Mouse (Mus musculus): ENCODE measurements around the gene Mib2.
"Not testable (repeated sequence)": the region's sequence is repeated elsewhere in the genome, so short reads cannot be mapped to it uniquely, and the experiment has no call there.

Mib2 gene

DNA sequence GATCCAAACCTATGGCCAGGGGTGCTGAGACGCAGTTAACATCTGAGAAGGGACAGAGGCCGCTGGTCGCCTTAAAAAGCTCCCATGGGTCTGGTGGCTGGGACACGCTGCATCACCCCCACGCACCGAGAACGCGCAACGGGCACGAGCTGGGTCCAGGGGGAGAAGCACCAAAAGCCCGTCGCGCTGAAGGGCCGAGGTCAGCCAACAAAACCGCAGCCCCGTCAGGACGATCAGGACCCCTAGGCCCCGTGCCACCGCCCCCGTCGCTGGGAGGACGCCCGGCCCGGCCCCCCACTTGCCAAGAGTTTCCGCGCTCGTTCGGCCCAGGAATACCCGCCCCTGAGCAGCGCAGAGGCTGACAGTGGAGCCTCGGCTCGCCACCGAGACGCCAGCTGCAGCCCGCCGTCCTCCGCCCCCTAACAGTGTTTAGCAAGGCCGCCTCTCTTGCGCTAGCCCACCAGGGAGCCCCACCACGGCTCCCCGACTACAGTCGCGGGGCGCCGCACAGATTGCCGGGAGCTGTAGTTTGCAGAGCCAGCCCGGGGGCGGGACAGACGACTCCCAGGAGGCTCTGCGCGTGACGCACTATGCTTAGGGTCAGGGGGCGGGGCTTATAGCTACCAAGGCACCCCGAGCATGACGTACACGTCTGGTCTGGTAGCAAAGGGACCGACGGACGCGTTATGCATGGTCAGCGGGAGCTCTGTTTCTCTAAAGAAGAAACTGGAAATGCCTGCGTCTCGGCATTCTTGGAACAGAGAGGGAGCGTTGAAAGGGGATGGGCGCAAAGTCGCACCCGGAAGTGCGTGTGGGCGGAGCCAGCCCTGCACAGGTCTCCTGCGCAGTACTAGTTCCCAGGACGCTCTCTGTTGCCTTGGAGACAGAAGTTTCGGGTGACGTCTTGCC lies at the start of gene Mib2:
TSS of gene Mib2 (minus strand) at position 510 of the 909 bp plus-strand sequence.
- peak; percentile 96 for DNase-seq (ENCODE audit: low spot score)

DNA sequence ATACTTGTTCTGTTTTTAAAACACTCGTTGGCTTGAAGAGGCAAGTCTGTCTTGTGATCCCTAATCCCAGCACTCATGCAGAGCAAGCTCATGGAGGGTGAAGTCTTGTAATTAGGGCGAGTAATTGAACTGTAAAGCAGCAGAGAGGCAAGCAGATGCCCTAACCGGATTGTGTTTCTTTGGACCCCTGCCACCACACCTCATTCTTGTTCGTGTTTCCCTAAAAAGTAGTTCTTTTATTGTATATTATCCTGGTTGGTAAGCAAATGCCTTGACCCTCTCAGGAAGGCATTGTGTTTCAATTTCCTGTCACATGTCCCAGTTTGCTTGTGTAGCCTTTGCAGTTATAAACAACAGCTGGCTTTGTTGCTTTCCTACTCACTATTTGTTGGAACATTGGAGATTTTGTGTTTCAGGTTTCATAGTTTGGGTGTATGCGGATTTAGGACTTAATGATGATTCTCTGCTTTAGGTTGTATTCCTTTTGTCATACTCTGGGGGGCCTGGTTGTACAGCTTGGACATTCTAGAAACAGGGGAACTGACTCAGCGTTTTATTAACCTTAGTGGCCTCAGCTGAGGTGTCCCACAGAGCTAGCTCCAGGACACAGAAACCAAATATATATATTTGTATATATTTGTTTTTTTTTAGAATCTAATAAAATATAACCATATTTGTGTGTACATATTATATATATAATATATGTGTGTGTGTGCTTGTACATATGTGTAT lies 41.7 kb upstream of the Mib2 start:
- DNase-seq (ENCODE audit: low spot score) = no peak

DNA sequence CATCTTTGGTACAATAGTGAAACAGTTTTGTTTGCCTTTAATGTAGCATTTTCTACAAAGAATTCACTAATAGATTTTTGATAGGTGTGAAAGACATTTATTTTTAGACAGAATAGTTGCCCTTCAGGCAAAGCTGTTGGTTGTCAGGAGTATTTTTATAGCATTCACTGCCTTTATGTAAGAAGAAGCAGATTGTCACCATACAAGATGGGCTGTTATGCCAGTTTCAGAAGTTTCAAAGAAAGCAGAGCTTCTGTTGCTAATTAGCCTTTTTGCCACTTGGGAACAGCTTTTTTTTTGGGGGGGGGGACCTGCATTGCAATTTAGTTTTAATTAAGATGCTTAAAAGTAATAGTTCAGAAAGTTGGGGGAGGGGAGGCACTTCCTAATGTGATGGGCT lies 40.0 kb upstream of the Mib2 start:
- DNase-seq (ENCODE audit: low spot score) = no peak

DNA sequence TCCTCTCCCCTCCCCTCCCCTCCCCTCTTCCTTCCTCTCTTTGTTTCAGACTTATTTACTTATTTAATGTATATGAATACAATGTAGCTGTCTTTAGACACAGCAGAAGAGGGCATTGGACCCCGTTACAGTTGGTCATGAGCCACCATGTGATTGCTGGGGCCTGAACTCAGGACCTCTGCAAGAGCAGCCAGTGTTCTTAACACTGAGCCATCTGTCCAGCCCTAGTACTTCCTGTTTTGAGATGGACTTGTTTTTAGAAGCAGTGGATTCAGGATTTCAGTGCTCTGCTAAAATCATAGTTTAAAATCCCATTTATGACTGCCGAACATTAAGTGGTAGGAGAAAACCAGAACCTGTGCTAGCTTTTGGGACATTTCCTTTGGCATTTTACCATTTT lies 39.6 kb upstream of the Mib2 start:
- DNase-seq (ENCODE audit: low spot score) = no peak

DNA sequence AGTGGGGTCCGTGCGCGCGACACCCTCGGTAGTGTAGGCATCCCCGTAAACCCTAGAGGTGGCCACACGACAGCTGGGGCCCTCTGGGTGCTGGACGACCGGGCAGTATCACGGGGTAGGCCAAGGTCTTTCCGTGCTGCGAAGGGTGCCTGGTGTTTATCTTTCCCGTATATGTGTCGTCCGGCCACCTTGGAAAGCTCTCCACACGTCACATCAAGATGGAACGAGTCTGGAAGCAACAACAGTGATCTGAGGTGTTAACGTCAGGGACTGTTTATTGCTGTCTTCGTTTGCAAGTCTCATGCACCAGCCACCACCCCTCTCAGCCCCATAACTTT lies 36.6 kb upstream of the Mib2 start:
- no peak for DNase-seq (ENCODE audit: low spot score)

DNA sequence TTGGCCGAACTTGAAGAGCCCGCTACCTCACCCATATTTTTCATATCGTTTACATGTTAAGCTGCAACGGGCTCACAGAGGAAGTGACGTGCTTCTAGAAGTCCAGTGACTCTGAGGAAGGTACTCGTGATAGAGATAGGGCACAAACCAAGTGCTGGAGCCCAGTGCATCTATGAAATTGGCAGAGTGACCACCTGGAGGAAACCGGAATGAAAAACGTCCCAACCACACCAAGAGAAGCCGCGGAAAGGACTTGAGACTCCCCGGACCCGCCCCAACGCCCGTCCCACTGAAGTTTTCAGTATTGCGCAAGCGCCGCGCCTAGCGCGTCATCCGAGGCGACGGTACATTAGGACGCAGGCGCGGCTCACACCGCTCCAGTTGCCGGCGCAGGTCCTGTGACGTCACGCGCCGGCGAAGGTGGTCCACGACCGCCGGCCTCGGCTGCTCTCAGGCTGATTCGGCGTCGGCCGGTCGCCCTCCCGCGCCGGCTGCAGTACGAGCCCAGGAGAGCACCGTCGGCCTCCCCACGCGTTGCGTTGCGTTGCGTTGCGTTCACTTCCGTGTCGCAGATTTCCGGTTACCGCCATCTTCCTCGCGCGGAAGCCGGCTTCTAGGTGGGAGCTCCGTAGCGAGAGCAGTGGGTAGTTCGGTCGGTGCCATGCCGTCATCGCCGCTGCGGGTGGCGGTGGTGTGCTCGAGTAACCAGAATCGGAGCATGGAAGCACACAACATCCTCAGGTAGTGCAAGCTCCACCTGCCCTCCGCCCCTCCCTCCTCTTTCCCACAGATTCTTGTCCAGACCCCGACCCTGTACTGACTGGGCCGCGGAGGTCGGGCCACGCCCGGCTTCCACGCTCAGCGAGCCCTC lies 36.0 kb upstream of the Mib2 start, which contains the start of gene Ssu72:
TSS of gene Ssu72 (plus strand) at position 80 of the 871 bp plus-strand sequence.
- DNase-seq (ENCODE audit: low spot score) = peak; percentile 93

DNA sequence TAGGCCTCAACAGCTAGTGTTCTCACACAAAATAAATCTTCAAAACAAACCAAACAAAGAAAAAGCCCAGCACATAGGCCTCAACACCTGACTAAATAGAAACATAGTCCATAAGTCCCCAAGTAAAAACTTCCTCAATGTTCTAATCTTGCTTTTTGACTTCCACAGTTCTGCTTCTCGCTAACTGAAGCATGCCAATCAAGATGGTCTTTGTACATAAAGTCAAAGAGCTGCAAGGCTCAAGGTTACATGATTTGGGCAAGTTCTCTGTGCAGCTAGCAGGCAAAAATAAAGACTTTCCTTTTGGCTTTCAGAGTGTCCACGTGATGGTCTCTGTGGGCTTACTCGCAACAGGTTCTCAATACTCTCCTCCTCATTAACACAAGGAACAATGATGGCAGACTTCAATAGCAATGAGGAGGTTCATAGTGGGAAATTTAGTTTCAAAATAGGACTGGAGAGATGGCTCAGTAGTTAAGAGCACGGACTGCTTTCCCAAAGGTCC lies 34.5 kb upstream of the Mib2 start:
- no peak for DNase-seq (ENCODE audit: low spot score)

DNA sequence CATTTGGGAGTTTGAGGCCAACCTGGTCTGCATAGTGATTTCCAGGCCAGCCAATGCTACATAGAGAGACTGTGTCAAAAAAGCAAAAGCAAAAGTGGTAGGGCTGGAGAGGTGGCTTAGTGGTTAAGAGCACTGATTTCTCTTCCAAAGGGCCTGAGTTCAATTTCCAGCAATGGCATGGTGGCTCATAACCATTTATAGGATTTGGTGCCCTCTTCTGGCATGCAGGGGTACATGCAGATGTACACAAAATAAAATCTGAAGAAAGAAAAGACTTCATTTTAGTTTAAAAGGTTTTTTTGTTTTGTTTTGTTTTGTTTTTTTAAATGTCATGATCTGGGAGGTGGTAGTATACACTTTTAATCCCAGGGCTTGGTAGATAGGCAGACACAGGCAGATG lies 31.4 kb upstream of the Mib2 start:
- DNase-seq (ENCODE audit: low spot score) = no peak

DNA sequence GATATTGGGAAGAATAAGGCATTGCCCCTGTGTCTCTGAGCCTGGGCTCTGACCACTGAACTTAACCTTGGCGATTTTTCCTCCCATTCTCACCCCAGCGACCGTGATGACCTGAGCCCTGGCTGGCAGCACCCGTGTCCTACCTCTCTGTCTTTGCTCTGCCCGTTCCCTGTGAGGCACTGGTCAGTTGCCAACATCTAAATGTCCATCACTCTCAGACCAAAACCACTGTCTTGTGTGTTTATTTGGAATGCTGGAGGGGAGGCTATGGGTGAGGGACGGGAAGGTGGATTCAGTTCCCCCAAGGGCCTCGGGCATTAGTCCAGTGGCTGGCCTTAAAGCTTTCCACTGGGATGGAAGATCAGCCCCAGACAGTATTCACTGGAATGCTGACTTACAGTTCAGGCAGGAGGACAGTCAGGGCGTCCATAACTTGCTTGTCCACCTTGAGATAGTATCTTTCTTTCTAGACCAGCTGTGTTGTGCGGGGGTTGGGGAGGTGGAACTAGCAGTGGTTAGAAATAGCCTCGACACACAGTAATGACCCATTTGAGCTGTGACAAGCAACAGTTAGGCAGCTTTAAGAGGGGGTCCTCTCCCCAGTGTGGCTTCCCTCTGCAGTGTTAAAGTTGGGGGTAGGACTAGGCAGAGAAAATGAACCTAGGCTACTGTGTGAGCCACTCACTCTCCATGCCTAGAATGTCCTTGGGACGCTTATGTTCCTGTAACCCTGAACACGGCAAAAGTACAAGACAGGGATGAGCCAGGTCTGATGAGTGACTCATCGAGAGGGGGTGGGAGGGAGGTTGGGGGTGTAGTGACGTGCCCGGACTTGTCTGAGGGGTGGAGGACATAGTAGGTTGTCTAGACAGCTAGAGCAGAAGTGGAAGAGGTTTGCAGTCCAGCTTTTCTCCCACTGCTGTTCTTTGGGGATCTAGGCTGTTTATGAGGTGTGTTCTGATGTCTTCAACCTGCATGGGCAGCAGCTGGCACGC lies 27.6 kb upstream of the Mib2 start:
- DNase-seq (ENCODE audit: low spot score) = no peak

DNA sequence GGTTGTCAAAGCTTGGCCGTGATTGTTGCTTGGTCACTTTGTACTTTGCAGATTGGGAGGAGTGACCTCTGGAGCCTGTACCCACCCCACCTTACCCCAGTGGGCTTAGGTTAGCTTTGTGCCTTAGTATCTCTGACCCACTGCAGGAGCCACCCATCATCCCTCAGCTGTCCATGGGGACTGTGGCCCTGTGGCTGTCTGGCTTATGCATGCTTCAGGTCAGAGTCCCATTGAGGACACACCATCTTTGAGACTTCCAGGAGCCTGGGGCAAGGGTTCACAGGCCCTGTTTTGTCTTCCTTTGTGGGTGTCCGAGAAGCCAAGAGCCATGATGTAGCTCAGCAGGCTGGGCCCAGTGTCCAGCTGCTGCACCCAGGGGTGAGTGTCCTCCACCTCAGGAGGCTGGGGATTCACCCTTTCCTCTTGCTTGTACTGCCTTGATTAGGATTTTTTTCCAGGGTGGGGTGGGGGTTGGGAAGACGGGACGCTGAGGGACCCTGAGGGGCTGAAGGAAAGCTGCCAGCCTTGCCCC lies 26.6 kb upstream of the Mib2 start:
- no peak for DNase-seq (ENCODE audit: low spot score)

DNA sequence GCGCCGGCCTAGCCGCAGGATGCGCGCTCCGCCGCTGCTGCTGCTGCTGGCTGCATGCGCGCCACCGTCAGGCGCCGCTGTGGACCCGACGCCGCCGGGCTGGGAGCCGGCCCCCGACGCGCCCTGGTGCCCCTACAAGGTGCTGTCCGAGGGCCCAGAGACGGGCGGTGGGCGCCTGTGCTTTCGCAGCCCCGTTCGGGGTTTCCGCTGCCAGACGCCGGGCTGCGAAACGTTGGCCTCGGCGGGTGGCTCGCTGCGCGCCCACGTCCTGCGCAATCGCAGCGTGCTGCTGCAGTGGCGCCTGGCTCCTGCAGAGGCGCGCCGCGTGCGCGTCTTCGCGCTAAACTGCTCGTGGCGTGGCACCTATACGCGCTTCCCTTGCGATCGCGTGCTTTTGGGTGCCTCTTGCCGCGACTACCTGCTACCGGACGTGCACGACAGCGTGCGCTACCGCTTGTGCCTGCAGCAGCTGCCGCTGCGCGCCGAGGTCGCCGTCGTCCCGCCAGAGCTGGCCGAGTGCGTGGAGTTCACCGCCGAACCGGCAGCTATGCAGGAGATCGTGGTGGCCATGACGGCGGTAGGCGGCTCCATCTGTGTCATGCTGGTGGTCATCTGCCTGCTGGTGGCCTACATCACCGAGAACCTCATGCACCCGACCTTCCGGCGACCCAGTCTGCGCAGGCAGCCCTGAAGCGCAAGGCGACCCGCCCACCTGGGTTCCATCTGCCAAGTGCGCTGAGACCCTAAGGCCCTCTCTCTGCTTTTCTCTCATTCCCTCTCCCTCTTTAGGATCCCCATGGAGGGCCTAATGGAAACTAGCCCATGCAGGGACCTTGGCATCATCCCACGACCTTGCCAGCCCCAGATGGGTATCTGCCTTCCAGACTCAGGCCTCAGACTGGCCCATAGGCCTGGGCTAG lies 25.7 kb upstream of the Mib2 start:
- DNase-seq (ENCODE audit: low spot score) = peak; percentile 56

DNA sequence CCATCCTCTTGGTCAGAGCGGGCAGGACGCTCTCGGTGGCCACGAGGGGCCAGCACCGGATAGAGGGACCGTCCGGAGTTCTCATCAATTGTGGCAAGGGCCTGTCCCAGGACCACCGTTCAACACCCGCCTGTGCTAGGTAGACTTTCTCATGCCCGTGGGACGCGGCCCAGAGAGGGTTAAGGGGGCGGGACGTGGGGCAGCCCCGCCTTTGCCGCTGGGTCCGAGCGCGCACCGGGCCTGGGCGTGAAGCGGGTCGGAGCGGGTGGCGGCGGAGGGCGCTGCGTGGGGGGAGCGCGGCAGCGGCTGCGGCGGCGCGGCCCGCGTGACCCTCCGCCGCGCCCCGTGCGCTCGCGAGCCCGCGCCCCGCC lies 25.1 kb upstream of the Mib2 start, which contains the start of gene Fndc10:
TSS of gene Fndc10 (plus strand) at position 232 of the 371 bp plus-strand sequence.
- peak; percentile 63 for DNase-seq (ENCODE audit: low spot score)

DNA sequence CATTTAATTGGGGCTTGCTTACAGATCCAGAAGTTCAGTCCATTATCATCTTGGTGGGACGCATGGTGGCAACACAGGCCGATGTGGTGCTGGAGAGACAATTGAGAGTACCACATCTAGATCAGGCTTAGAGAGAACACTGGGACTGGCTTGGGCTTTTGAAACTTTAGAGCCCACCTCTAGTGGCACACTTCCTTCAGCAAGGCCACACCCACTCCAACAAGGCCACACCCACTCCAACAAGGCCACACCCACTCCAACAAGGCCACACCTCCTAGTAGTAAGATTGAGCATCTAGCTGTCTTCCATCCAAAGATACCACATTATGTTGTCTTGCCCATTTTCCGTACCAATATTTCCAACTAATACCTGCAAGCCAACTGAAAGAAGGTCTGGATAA lies 23.4 kb upstream of the Mib2 start:
- no peak for DNase-seq (ENCODE audit: low spot score)

DNA sequence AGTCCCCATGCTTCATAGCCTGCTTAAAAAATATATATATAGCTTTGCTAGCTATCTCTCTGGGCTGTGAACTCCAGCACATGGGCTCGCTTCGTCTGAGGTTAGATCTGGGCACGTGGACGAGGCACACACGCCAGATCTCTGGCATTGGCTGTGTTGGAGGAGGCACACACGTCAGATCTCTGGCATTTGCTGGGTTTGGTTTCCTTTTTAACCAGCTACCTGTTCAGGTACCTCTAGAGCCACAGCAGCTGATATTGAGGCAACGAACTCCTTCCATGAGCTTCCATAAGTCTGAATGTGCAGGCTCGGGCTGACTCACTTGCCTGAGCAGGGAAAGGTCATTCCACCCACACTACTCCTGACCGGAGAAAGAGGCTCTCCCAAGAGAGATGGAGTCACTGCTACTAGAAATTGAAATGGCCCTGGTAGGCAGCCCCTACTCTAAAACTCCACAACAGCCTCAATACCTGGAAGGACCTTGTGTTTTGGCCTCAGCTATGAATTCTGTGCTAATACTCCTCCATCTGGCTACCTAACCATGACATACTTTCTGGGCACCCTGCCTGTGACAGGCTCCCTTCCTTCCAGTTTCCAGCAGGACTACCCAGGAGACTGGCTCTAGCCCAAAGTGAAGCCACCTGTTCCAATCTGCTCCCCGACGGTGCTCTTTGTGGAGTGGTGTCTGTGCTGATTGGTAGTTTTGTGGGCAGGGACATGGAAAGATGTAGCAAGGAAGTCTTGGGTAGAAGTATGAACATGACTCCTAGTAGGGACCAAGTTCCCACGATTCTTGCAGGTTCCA lies 21.8 kb upstream of the Mib2 start:
- no peak for DNase-seq (ENCODE audit: low spot score)

DNA sequence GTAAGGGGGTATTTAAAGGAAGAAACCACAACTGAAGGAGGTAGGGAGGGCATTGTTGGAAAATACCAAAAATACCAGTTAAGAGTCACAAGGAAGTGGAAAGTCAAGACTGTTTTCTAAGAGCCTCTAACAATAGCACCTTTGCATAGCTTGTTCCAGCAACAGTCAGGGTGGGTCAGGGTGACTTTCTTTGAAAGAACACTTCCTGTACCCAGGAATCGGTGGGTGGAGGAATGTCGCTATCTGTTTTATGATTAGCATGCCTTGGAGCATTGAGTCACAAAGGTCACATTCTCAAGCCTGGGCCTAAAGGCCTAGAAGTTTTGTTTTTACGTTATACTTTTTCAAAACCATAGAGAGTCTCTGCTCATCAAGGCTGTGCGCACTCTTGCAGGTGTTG lies 18.8 kb upstream of the Mib2 start:
- DNase-seq (ENCODE audit: low spot score) = not testable (repeated sequence)

DNA sequence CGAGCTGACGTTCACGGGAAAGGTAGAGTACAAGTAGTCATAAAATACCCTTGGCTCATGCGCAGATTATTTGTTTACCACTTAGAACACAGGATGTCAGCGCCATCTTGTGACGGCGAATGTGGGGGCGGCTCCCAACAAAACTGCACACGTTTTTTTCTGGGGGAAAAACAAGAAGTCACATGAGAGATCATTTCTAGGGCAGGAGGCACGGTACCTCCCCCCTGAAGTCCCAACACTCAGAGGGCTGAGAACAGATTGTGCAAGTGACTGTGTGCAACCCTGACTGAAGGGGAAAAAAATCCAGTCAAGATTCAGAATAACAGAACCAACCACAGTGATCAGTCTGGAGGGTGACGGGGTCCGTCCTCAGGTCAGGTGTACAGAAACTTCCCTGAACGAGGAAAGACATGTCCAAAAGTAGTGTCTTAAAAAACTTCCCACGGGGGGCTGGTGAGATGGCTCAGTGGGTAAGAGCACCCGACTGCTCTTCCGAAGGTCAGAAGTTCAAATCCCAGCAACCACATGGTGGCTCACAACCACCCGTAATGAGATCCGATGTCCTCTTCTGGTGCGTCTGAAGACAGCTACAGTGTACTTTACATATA lies 14.8 kb upstream of the Mib2 start:
- not testable (repeated sequence) for DNase-seq (ENCODE audit: low spot score)

DNA sequence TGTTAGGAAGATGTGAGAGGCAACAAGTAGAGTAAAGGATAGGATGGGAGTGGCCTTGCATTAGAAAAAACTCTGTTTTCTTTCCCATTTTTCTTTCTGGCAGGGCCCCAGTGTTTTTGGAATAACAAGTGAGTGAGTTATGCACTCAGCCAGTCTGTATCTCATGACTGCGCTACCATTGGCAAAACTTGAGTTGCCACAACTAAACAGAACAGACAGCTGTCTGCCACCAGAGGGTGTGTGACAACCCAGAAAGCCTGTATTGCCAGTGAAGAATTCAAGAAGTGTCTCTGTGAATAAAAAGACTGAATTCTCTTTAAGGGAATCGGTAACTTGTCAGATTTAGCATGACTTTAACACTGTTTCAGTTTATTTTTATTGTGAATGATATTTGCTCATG lies 7.0 kb upstream of the Mib2 start:
- no peak for DNase-seq (ENCODE audit: low spot score)

DNA sequence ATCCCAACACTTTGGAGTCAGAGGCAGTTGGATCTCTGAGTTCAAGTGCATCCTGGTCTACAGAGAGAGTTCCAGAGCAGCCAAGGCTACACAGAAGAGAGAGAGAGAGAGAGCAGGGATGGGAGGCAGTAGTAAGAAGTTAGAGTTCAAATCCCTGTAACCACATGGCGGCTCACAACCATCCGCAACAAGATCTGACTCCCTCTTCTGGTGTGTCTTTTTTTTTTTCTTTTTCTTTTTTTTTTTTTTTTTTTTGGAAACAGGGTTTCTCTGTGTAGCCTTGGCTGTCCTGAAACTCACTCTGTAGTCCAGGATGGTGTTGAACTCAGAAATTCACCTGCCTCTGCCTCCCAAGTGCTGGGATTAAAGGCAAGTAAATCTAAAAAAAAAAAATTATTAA lies 3.1 kb upstream of the Mib2 start:
- DNase-seq (ENCODE audit: low spot score) = no peak

Measured in urinary bladder, postnatal 25 days (tissue).